Mouse (Mus musculus): ENCODE measurements around the gene Fam81a. TPM values are rescaled to one million over a fixed set of nuclear protein-coding genes. Genes with fewer than 3 reads are reported as not detected.

The Fam81a gene
- total and polyA plus RNA-seq, 3 experiments: 0.13 TPM; not detected in 2

- no peak overlapping the region for H3K4me2 ChIP-seq (ENCODE audit: insufficient read depth, low read depth, poor library complexity, severe bottlenecking)
- DNase-seq (ENCODE audit: extremely low read depth): no peak
- dilution Hi-C loops (cut with MboI; ENCODE audit: extremely low pct_ligation_motif_present, extremely low pct_unique_long_range_greater_than_20kb, low sequenced_read_pairs): no loop called here
Observed at GRCm38 (mm10) chr9:70042935-70043334, 99.4 kb downstream of the Fam81a start.

GRCm38 (mm10) chr9:70042137-70042536, 100.2 kb downstream of the Fam81a start:
- no peak for DNase-seq (ENCODE audit: extremely low read depth)
- no peak for TF ChIP-seq SIN3A (IDR thresholded peaks at IDR 0.05; ENCODE audit: low read length)
- H3K4me3 ChIP-seq (replicated peaks in 1 of 3; ENCODE audit: low read depth in 2 of 3, low read length in 2 of 3, poor library complexity in 1 of 3): no peak overlapping the region
- peaks cover 2% of the 10 kb centered on the region for H3K9me3 ChIP-seq (replicated peaks; ENCODE audit: low read length)
- dilution Hi-C loops (cut with MboI; ENCODE audit: extremely low pct_ligation_motif_present, extremely low pct_unique_long_range_greater_than_20kb, low sequenced_read_pairs) (no loop called here), in situ Hi-C loops (cut with MboI; ENCODE audit: low pct_ligation_motif_present, low pct_unique_long_range_greater_than_20kb, low sequenced_read_pairs) (no loop called here)
- H3K4me1 ChIP-seq (ENCODE audit: control insufficient read depth in 1 of 2, insufficient read depth in 2 of 2): no peaks in the 10 kb centered on the region
- H3K36me3 ChIP-seq (replicated peaks in 1 of 2; ENCODE audit: control insufficient read depth in 1 of 2, insufficient read depth in 1 of 2, low read length in 1 of 2): no peaks in the 10 kb centered on the region
- H3K9ac ChIP-seq (ENCODE audit: insufficient read depth, low read depth): no peak overlapping the region
- no peak overlapping the region for H3K4me2 ChIP-seq (ENCODE audit: insufficient read depth, low read depth, poor library complexity, severe bottlenecking)
- no peaks in the 10 kb centered on the region for H3K27me3 ChIP-seq (replicated peaks)
- no peaks in the 10 kb centered on the region for H3K79me2 ChIP-seq (replicated peaks; ENCODE audit: control insufficient read depth, extremely low read depth, insufficient read depth, poor library complexity, severe bottlenecking)
- H3K27ac ChIP-seq (ENCODE audit: insufficient read depth, low read depth): no peak overlapping the region

More at GRCm38 (mm10) chr9:70042935-70043334, 99.4 kb downstream of the Fam81a start:
- TF ChIP-seq JUND (conservative IDR thresholded peaks at IDR 0.05; ENCODE audit: low read depth, low read length) (no peak), USF2 (conservative IDR thresholded peaks at IDR 0.05; ENCODE audit: low read depth, low read length) (no peak), ETS1 (conservative IDR thresholded peaks at IDR 0.05; ENCODE audit: low read depth, low read length) (no peak), ZKSCAN1 (IDR thresholded peaks at IDR 0.05; ENCODE audit: borderline replicate concordance, low read depth, low read length) (no peak), PAX5 (IDR thresholded peaks at IDR 0.05; ENCODE audit: low read length) (no peak), USF1 (IDR thresholded peaks at IDR 0.05; ENCODE audit: low read depth, low read length) (no peak), BHLHE40 (IDR thresholded peaks at IDR 0.05; ENCODE audit: low read depth, low read length) (no peak), GABPA (IDR thresholded peaks at IDR 0.05; ENCODE audit: insufficient replicate concordance, low read depth, low read length) (no peak), TCF12 (IDR thresholded peaks at IDR 0.05; ENCODE audit: low read depth, low read length) (no peak), MAFK (IDR thresholded peaks at IDR 0.05; ENCODE audit: insufficient replicate concordance, low read length) (no peak), ELF1 (IDR thresholded peaks at IDR 0.05; ENCODE audit: low read depth, low read length) (no peak)
- H3K4me3 ChIP-seq (replicated peaks in 1 of 3; ENCODE audit: low read depth in 2 of 3, low read length in 2 of 3, poor library complexity in 1 of 3): no peak overlapping the region
- no peaks in the 10 kb centered on the region for H3K27me3 ChIP-seq (replicated peaks)
- no peak overlapping the region for H3K27ac ChIP-seq (ENCODE audit: insufficient read depth, low read depth)
- no peaks in the 10 kb centered on the region for H3K36me3 ChIP-seq (replicated peaks in 1 of 2; ENCODE audit: control insufficient read depth in 1 of 2, insufficient read depth in 1 of 2, low read length in 1 of 2)
- H3K4me1 ChIP-seq (ENCODE audit: control insufficient read depth in 1 of 2, insufficient read depth in 2 of 2): no peaks in the 10 kb centered on the region
- no peaks in the 10 kb centered on the region for H3K79me2 ChIP-seq (replicated peaks; ENCODE audit: control insufficient read depth, extremely low read depth, insufficient read depth, poor library complexity, severe bottlenecking)
- no peak overlapping the region for H3K9ac ChIP-seq (ENCODE audit: insufficient read depth, low read depth)
- H3K9me3 ChIP-seq (replicated peaks; ENCODE audit: low read length): peaks cover 2% of the 10 kb centered on the region
- in situ Hi-C loops (cut with MboI; ENCODE audit: low pct_ligation_motif_present, low pct_unique_long_range_greater_than_20kb, low sequenced_read_pairs): no loop called here

- Histone ChIP-seq H3K27me3 (replicated peaks) (no peaks in the 10 kb centered on the region), H3K4me2 (ENCODE audit: insufficient read depth, low read depth, poor library complexity, severe bottlenecking) (no peak overlapping the region), H3K79me2 (replicated peaks; ENCODE audit: control insufficient read depth, extremely low read depth, insufficient read depth, poor library complexity, severe bottlenecking) (no peaks in the 10 kb centered on the region), H3K4me1 (ENCODE audit: control insufficient read depth in 1 of 2, insufficient read depth in 2 of 2) (no peaks in the 10 kb centered on the region), H3K4me3 (replicated peaks in 1 of 3; ENCODE audit: low read depth in 2 of 3, low read length in 2 of 3, poor library complexity in 1 of 3) (no peak overlapping the region), H3K9ac (ENCODE audit: insufficient read depth, low read depth) (no peak overlapping the region), H3K27ac (ENCODE audit: insufficient read depth, low read depth) (no peak overlapping the region), H3K9me3 (replicated peaks; ENCODE audit: low read length) (peaks cover 2% of the 10 kb centered on the region), H3K36me3 (replicated peaks in 1 of 2; ENCODE audit: control insufficient read depth in 1 of 2, insufficient read depth in 1 of 2, low read length in 1 of 2) (no peaks in the 10 kb centered on the region)
- in situ Hi-C loops (cut with MboI; ENCODE audit: low pct_ligation_motif_present, low pct_unique_long_range_greater_than_20kb, low sequenced_read_pairs) (no loop called here), dilution Hi-C loops (cut with MboI; ENCODE audit: extremely low pct_ligation_motif_present, extremely low pct_unique_long_range_greater_than_20kb, low sequenced_read_pairs) (no loop called here)
- no peak for DNase-seq (ENCODE audit: extremely low read depth)
- peak in 1 of 2 experiments; percentile 29; a peak in 1 of 4 replicates for TF ChIP-seq CTCF (conservative IDR thresholded peaks at IDR 0.05 in 1 of 2, IDR thresholded peaks at IDR 0.05 in 1 of 2; ENCODE audit: low read depth in 2 of 2, low read length in 2 of 2)
- TF ChIP-seq TBP (conservative IDR thresholded peaks at IDR 0.05; ENCODE audit: low read depth, low read length): no peak
Observed at GRCm38 (mm10) chr9:70040570-70040969, 101.8 kb downstream of the Fam81a start.
